Mouse (Mus musculus) olfactory bulb, adult 2 months (tissue): Measurements from ENCODE around the gene Raly. TPM values are rescaled to one million over a fixed set of nuclear protein-coding genes. Genes with fewer than 3 reads are reported as not detected.

ENCODE experiments used
- H3K27ac ChIP-seq: fragments of 200-500 bp; 2 replicates; pipeline ENCODE4 v1.5.1; 2012; ENCODE audit warnings: low read depth, low read length; ENCODE audit not compliant: insufficient read depth
- H3K4me1 ChIP-seq: fragments of 200-500 bp; 2 replicates; pipeline ENCODE4 v1.6.1; 2012; ENCODE audit warnings: low read length; ENCODE audit not compliant: control insufficient read depth, insufficient read depth
- H3K4me3 ChIP-seq: fragments of 200-500 bp; 2 replicates; pipeline ENCODE4 v1.5.1; 2012; ENCODE audit warnings: mild to moderate bottlenecking, low read depth, low read length, moderate library complexity; ENCODE audit not compliant: insufficient read depth
- CTCF ChIP-seq: fragments of 200-500 bp; IDR thresholded peaks from 2 replicates; pipeline ENCODE4 v1.5.1; 2012; ENCODE audit warnings: low read depth, mild to moderate bottlenecking, low read length, moderate library complexity; ENCODE audit not compliant: insufficient read depth
- POLR2A ChIP-seq: fragments of 200-500 bp; IDR thresholded peaks from 2 replicates; pipeline ENCODE4 v1.6.1; 2012; ENCODE audit warnings: mild to moderate bottlenecking, low read depth, low read length, moderate library complexity; ENCODE audit not compliant: insufficient read depth
- WGBS: fragments of 180-500 bp; shearing (Covaris S2); methylation state at CpG from one replicate; pipeline ENCODE4 v1.1.7; 2018; 5-methylcytosine and 5-hydroxymethylcytosine counted together
- polyA plus RNA-seq: library from polyadenylated mRNA; stranded (reverse); fragments of >200 nt; gene quantifications from 2 replicates; pipeline ENCODE4 v1.2.4, GENCODE M21; 2012; ENCODE audit warnings: low replicate concordance; ENCODE audit not compliant: missing spikeins, insufficient read depth, insufficient read length

The Raly gene
- not detected in 2 replicates for polyA plus RNA-seq

- Histone ChIP-seq H3K4me1 (peaks cover 3% of the 10 kb centered on the region; the same call in 1 of the 2 replicates), H3K4me3 (peak within 1 kb of the TSS; percentile 82), H3K27ac (peak within 1 kb of the TSS; percentile 92)
- no peak for TF ChIP-seq CTCF
- peak; percentile 99 for TF ChIP-seq POLR2A
- under 1% methylated on average over 84 of the region's 89 CpGs for WGBS
Measured at GRCm38 (mm10) chr2:154790656-154791483, at the start of gene Raly, which contains the start of gene a. Gene Raly, plus strand, starts transcription at chr2:154791096. Gene a, plus strand, starts transcription at chr2:154791402.

GRCm38 (mm10) chr2:154742911-154743819, 47.7 kb upstream of the Raly start:
- TF ChIP-seq CTCF (no peak), POLR2A (no peak)
- WGBS, result 88% methylated on average over 10 of the region's 10 CpGs
- H3K27ac ChIP-seq, result no peak overlapping the region
- no peak overlapping the region for H3K4me3 ChIP-seq
- H3K4me1 ChIP-seq, result no peaks in the 10 kb centered on the region

- TF ChIP-seq POLR2A, result no peak
- TF ChIP-seq CTCF, result no peak
Measured at GRCm38 (mm10) chr2:154743915-154744314, 47.0 kb upstream of the Raly start.

GRCm38 (mm10) chr2:154748383-154748782, 42.5 kb upstream of the Raly start:
- TF ChIP-seq CTCF (no peak), POLR2A (no peak)
- H3K4me1 ChIP-seq, result peaks cover 5% of the 10 kb centered on the region; the same call in 1 of the 2 replicates
- H3K4me3 ChIP-seq, result no peak overlapping the region
- H3K27ac ChIP-seq, result no peak overlapping the region
- 90% methylated on average over 2 of the region's 2 CpGs for WGBS

More at GRCm38 (mm10) chr2:154743915-154744314, 47.0 kb upstream of the Raly start:
- Histone ChIP-seq H3K4me3 (no peak overlapping the region), H3K4me1 (peaks cover under 1% of the 10 kb centered on the region; the same call in 1 of the 2 replicates), H3K27ac (no peak overlapping the region)
- 86% methylated on average over 4 of the region's 4 CpGs for WGBS

- peaks cover 5% of the 10 kb centered on the region; the same call in 1 of the 2 replicates for H3K4me1 ChIP-seq
- H3K4me3 ChIP-seq, result no peak overlapping the region
- H3K27ac ChIP-seq, result no peak overlapping the region
- WGBS, result 36% methylated on average over 23 of the region's 23 CpGs
- TF ChIP-seq CTCF (no peak), POLR2A (no peak)
Measured at GRCm38 (mm10) chr2:154749046-154750036, 41.6 kb upstream of the Raly start.

- H3K27ac ChIP-seq, result no peak overlapping the region
- H3K4me1 ChIP-seq, result peaks cover 5% of the 10 kb centered on the region; the same call in 1 of the 2 replicates
- TF ChIP-seq POLR2A, result no peak
- TF ChIP-seq CTCF, result no peak
- no peak overlapping the region for H3K4me3 ChIP-seq
- 60% methylated on average over 8 of the region's 8 CpGs for WGBS
Measured at GRCm38 (mm10) chr2:154751924-154752323, 39.0 kb upstream of the Raly start.

- H3K4me1 ChIP-seq, result peaks cover 2% of the 10 kb centered on the region; the same call in 1 of the 2 replicates
- no peak for TF ChIP-seq CTCF
- no peak for TF ChIP-seq POLR2A
- H3K4me3 ChIP-seq, result no peak overlapping the region
- WGBS, result 93% methylated on average over 2 of the region's 2 CpGs
- no peak overlapping the region for H3K27ac ChIP-seq
Measured at GRCm38 (mm10) chr2:154754068-154754560, 36.8 kb upstream of the Raly start.

- TF ChIP-seq CTCF (no peak), POLR2A (no peak)
- no peak overlapping the region for H3K4me3 ChIP-seq
Measured at GRCm38 (mm10) chr2:154755791-154756190, 35.1 kb upstream of the Raly start.

More at GRCm38 (mm10) chr2:154755791-154756190, 35.1 kb upstream of the Raly start:
- 77% methylated on average over 6 of the region's 6 CpGs for WGBS
- Histone ChIP-seq H3K4me1 (no peaks in the 10 kb centered on the region), H3K27ac (no peak overlapping the region)
